Mouse (Mus musculus): Measurements from ENCODE around the gene Ccl24.

The Ccl24 gene

DNA sequence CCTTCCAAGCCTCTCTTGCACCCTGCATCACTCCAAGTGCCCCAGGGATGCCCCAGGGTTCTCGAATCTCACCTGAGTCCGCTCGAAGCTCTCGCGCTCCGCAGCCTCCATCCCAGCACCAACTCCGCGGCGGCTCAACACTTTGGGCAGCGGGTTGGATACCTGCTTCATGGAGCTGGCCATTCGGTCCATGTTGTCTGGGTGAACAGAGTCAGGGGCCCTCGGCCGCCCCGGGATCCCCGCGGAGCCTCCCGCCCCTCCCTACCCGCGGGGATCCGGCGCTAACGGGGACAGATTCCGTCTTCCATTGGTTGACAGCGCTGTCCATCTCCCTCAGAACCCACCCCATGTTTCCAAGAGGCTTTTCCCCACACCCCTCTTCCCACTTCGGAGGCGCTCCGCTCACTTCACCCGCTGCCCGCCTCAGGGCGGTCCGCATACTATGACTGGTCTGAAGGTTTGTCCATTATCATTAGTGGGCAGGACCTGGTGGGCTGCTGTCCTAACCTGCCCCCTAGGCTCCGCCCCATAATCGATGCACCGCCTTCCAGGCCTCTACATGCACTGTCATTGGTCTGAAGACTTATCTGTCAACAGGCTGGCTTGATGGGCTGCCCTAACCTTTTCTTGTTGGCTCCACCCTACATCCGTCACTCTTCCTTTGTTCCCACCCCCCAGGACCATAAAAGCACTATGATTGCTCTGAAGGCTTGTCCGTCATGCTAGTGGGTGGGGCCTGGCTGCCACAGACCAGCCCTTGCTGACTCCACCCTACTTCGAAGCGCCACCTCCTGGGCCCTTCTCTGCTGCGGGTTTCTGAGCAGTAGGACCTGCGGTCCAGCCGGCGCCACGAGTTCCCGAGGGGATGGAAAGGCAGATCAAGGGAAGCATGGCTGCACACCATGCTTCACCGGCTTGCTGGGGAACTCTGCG, 27.7 kb downstream of the Ccl24 start, which contains the start of gene Hip1:
Hip1 (minus strand) TSS at position 256 of the 933 bp plus-strand sequence.
- DNase-seq (ENCODE audit: low spot score), result peak; percentile 96

DNA sequence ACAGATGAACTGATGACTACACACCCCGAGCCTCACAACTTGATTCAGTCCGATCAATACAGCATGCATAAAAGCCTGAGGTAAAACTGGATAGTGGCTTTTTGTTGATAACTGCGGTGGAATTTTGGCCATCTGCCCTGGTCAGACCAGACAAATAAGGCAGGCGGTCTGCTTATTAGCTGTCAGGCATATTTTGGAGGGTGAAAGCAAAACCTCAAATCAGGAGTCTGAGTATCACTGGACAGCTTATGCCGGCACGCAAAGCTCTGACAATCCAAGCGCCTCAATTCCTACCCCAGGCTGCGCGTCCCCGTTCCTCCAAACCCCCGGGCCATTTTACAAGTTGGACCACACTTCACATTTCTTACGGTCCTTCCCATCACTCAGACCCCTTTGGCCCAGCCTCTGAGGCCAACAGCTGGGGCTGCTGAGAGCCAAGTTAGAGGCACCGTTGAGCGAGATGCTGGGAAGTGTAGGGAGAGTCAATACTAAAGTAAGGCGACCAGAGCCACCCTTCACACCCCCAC, 28.8 kb downstream of the Ccl24 start:
- peak; percentile 30 for DNase-seq (ENCODE audit: low spot score)

DNA sequence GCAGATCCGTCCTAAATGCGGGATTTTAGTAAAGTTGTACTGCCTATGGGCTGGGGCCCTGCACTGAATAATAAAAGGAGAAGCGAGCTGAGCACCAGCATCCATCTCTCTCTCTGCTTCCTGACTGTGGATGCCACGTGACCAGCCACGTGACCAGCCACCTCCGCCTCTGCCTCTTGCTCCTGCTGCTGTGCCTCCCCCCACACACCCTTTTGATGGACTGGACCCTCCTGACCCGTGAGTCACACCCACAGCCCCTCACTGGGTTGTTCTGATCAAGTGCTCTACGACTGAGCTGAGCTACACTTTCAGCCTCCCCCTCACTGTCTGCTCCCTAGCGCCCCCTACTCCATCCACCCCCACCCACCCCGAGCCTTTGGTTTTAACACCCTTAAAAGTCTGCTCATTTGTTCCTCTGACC, 35.0 kb downstream of the Ccl24 start:
- DNase-seq (ENCODE audit: low spot score), result no peak

DNA sequence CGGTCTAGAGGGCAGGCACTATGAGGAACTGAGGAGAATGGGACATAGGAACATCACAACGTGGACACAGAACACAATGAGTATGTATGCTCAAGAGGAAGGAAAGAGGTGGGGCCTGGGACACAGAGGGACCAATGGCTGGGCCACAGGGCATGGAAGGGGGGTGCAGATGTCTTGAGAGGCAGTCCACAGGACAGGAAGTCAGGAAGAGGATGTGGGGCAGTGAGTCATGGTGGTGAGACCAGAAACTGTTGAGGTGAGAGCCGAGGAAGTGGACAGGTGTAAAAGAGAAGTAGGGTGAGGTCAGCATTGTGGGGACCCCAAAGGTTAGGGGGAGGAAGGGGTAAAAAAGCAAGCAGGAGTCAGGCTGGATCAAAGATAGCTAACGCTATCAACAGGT, 35.5 kb downstream of the Ccl24 start:
- DNase-seq (ENCODE audit: low spot score), result no peak

DNA sequence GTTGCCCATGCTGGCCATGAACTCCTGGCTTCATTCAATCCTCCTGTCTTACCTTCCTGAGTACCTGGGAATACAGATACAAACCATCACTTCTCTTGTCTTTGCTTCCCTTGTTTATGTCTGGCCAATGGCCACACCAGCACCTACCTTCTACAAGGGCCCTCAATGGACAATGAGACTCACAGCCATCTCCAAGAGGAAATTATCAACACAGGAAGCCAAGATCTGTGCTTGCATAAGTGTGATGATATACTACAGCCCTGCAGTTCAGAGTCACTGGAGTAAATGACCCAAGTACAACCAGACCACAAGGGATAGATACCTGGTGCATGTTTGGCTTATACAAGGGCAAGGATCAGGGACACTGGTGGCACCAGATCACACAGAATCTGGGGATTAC, 37.0 kb downstream of the Ccl24 start:
- DNase-seq (ENCODE audit: low spot score), result no peak

DNA sequence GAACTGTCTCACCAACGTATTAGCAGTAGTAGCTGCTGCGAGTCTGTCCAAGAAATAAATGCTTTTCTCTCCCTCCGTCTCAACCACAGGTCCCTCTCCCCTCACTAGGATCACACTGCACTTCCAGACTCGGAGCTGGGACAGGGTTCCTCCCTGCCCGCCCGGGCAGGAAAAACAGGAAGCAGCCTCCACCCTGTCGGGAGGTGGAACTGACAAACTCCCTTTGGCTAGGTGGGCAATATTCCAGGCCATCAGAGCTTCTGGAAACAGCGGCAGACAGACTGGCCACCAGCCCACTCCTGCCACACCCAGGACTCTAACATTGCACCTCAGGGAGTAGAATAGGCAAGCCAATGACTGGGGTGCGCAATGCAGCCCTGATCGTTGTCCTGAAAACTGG, 39.4 kb downstream of the Ccl24 start:
- peak; percentile 66 for DNase-seq (ENCODE audit: low spot score)

DNA sequence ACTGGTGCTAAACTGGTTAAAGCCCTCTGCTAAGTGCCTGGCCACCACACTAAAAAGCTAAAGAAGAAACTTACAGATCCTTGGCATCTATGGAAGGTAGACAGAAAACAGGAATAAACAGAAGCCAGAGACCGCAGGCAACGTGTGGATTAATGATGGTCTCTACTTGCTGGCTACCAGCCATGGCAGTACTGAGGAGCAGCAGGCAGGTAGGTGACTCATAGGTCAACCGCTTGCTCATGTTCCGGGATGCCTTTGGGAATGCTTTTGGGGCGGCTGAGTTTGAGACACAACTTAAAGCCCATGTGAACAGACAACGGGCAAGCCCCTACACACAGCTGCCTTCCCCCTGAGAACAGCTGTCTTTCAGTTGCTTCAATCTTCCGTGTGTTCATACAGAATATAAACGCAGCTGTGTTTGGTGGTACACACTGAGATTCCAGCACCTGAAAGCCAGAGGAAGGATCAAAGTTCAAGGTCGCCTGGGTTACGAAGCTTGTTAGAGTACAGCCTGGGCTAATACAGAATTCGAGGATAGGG, 41.5 kb downstream of the Ccl24 start:
- DNase-seq (ENCODE audit: low spot score), result no peak

DNA sequence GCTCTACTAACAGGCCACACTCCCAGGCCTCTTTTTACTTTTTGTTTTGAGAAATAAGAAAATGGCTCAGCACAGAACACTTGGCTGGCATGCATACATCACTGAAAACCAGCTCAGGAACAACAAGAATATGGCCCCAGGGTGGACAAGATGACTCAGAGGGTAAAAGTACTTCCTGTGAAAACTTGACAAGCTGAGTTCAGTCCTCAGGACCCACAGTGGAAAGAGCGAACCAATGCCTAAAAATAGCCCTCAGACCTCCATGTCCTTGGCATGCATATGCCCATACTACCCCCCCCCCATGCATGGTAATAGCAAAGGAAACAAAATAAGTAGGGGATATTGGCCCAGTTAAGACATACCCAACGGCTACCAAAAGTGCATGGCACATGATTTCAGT, 42.9 kb downstream of the Ccl24 start:
- DNase-seq (ENCODE audit: low spot score), result no peak

DNA sequence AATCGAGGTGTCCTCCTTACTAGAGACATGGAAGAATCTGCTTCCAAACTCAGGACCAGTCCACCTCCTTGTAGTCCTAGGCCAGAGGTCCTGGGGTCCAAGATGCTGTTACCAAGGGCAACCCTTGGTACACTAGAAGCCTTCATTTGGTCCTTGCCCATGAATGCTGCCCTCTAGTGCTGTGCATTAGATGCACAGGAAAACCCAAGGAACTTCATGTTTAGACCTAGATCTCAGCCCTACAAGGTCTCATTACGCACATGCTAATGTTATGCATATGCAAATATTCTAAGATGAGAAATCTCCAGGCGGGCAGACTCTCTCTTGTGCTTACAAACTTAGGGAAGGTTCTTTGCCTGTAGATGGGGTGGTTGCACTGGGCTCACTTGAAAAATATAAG, 43.5 kb downstream of the Ccl24 start:
- no peak for DNase-seq (ENCODE audit: low spot score)

DNA sequence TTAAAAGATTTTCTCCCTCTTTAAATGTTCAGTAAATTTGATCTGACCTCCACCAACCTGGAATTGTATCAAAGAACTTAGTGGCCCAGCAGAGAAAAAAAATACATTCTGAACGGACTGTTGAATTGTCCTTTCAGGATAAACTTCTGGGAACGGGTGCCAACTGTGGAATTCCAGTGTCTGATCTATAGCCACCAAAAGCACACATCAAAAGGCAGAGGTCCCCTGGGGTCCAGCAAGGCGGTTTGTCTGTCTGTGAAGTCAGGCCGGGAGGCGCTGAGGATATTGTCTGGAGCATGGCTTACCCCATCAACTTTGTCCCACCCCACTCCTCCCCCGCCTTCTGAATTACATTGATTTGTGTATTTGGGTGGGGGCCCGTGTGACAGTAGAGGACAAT, 44.9 kb downstream of the Ccl24 start:
- DNase-seq (ENCODE audit: low spot score), result no peak

DNA sequence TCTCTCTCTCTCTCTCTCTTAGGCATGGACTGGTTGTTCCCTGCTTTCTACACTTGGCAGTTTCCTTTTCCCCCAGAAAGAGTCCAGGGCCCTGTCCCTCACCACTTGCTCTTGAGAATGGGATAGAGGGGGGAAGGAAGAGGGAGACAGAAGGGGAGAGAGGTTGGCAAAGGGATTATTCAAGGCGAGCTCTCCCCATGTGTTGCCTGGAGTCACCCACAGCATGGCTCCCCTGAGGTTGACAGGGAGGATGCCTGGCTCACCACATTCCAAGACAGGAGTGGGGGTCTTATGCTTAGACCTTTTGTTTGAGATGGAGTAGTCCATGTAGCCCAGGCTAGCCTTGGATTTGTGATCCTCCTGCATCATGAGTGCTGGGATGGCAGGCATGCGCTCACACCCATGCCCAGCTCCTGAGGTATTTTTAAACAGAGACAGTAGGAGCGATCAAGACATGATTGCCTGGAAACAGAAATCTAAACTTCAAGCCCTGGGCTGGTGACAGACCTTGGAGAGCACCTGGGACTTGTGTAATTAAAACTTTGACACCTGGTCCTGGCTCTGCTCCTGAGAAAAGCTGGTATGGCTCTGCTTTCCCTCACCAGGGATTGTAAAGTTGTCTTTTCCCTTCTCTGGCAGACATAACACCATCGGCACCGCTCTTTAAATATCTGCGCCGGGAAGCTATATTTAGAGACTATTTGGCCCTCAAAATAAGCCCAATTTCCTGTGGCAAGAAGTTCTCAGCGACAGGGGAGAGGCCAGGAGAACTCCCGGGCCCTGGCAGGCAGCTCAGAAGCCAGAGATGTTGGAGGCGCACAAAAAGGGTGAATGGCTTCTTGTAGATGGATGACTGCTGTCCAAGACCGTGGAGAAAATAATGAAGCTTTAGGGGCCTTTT, 47.9 kb downstream of the Ccl24 start:
- DNase-seq (ENCODE audit: low spot score), result no peak

DNA sequence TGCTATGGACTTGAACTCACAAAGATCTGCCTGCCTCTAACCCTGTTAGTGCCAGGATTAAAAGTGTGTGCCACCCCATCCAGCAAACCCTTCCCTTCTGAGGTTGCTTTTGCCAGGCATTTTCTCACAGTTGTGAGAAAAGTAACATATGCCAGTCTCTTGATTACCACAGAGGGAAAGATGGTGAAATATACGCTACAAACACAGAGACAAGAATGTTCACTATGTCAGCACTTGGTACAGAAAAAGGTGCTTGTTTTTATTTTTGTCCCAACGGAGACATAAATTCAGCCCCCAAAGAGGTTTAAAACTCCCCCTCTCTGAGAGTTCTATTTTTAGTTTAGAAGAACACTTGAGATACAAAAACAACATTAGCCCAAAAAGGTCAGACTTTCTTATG, 48.8 kb downstream of the Ccl24 start:
- DNase-seq (ENCODE audit: low spot score), result no peak

DNA sequence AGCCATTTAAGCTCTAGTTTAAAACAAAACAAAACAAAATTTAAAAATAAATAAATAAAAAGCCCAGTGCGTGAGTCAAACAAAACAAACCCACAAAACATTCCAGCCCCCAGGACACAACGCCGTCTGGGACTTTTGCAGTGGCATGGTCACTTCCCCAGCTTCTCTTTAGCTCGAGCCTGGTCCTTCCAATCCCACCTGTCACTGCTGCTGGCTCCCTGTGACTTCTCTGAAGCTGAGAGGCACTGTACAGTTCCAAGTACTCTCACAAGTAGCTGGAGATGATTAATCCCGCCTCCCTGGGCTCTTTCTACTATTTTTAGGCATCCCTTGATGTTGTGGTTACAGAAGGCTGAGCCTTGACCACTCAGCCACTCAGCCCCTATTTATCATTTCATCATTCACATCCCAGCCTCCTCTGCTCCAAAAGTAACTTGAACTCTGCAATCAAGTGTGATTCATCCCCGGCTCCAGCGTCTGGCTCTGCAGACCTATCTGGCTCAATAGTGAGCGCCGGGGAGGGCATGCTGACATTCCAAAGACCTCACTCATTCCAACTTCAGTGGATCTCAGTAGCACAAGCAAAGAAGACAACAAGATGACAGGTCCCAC, 50.6 kb downstream of the Ccl24 start:
- peak; percentile 57 for DNase-seq (ENCODE audit: low spot score)
